Mouse (Mus musculus): ENCODE data around the gene Tmem50b.

- no peak for TF ChIP-seq TAL1 (IDR thresholded peaks at IDR 0.05; ENCODE audit: low read length)
- TF ChIP-seq GATA1 (IDR thresholded peaks at IDR 0.05; ENCODE audit: low read length) = no peak
Observed at GRCm38 (mm10) chr16:91639161-91639560, 41.6 kb upstream of the Tmem50b start.
